Mouse (Mus musculus): Measurements from ENCODE around the gene Castor1.

GRCm38 (mm10) chr11:4228463-4228862 lies 10.4 kb downstream of the Castor1 start:
- TF ChIP-seq CTCF (IDR thresholded peaks at IDR 0.05; ENCODE audit: low read depth) (no peak), EP300 (IDR thresholded peaks at IDR 0.05; ENCODE audit: low read depth) (no peak)
